Mouse (Mus musculus) frontal cortex, postnatal 36 days (tissue): ENCODE data around the gene 1700011M02Rik.
"Not testable (repeated sequence)": the region's sequence is repeated elsewhere in the genome, so short reads cannot be mapped to it uniquely, and the experiment has no call there.

Experiments used
- DNase-seq, 2 experiments: peaks; one replicate each; pipeline ENCODE4 v3.0.0; 2022; ENCODE audit warnings: low spot score in 2 of 2

The 1700011M02Rik gene

GRCm38 (mm10) chrX:102908587-102908986 lies at the start of gene 1700011M02Rik, which contains the start of gene Dmrtc1a:
1700011M02Rik (plus strand) TSS chrX:102908905.
Dmrtc1a (minus strand) TSS chrX:102908687.
- not testable (repeated sequence) for DNase-seq

- DNase-seq: no peak
Observed at GRCm38 (mm10) chrX:102867871-102868270, 40.8 kb upstream of the 1700011M02Rik start, which contains the start of gene 1700031F05Rik. 1700031F05Rik (minus strand) TSS chrX:102867971.

- not testable (repeated sequence) for DNase-seq
Observed at GRCm38 (mm10) chrX:102914823-102915222, 6.1 kb downstream of the 1700011M02Rik start.

- peak; percentile 16 to 37 for DNase-seq
Observed at GRCm38 (mm10) chrX:102926707-102927106, 18.0 kb downstream of the 1700011M02Rik start.

GRCm38 (mm10) chrX:102928072-102928471 lies 19.4 kb downstream of the 1700011M02Rik start, which contains the start of gene 1700018G05Rik:
1700018G05Rik (plus strand) TSS chrX:102928372.
- not testable (repeated sequence) for DNase-seq

- DNase-seq: no peak
Observed at GRCm38 (mm10) chrX:102932992-102933570, 24.4 kb downstream of the 1700011M02Rik start.

GRCm38 (mm10) chrX:102933571-102934394 lies 25.1 kb downstream of the 1700011M02Rik start:
- DNase-seq: peak; percentile 67

GRCm38 (mm10) chrX:102934395-102934764 lies 25.7 kb downstream of the 1700011M02Rik start:
- DNase-seq: no peak

GRCm38 (mm10) chrX:102936743-102937142 lies 28.0 kb downstream of the 1700011M02Rik start:
- no peak for DNase-seq

- DNase-seq: not testable (repeated sequence)
Observed at GRCm38 (mm10) chrX:102950136-102950535, 41.4 kb downstream of the 1700011M02Rik start.

GRCm38 (mm10) chrX:102958917-102959316 lies 50.2 kb downstream of the 1700011M02Rik start:
- DNase-seq: peak in 1 of 2 experiments; percentile 17
